Mouse (Mus musculus): ENCODE results near the gene Adh6a.

GRCm38 (mm10) chr3:138358856-138359255 is 45.8 kb downstream of the Adh6a start:
- TF ChIP-seq GATA1 (IDR thresholded peaks at IDR 0.05; ENCODE audit: borderline replicate concordance, low read length) (no peak), FLI1 (IDR thresholded peaks at IDR 0.05; ENCODE audit: low read length) (no peak)
